Mouse (Mus musculus) liver, embryonic 14.5 days (tissue): ENCODE measurements around the gene Chid1.

ENCODE experiments used
- CTCF ChIP-seq: IDR thresholded peaks from 2 replicates; pipeline ENCODE4 v1.5.1; 2016; ENCODE audit warnings: antibody characterized with exemption, low read depth, control low read depth
- EP300 ChIP-seq: IDR thresholded peaks from 2 replicates; pipeline ENCODE4 v1.6.1; 2016; ENCODE audit warnings: antibody characterized with exemption, low read depth

- TF ChIP-seq CTCF (no peak), EP300 (no peak)
Observed at GRCm38 (mm10) chr7:141486239-141486638, 53.4 kb downstream of the Chid1 start.
